Mouse (Mus musculus): ENCODE results near the gene Rps16.

DNA sequence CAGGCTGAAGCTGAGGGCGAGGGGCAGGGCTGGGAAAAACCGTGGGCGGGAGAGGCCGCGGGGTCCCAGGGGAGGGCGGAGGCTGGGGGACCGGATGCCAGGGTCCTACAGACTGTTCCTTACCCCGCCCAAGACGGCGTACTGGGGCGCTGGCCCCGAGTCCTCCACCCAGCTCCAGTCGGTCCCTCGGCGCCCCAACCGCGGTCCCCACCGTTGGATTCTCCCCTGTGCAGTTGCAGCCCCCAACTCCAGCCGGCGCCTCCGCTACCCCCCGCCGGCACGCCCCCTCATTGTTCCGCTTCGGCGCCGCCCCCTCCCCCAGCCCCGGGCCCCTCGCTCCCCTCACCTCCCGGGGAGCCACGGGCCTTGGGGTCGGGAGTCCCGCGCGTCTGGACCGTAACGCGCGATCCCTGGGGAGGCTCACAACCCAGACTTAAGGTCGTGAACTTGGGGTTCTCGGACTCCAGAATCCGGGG, 21.1 kb downstream of the Rps16 start:
- TF ChIP-seq POLR2A (IDR thresholded peaks at IDR 0.05; ENCODE audit: low read depth, low read length): peak; percentile 51; the same call in 1 of the 2 replicates
- no peak for TF ChIP-seq CTCF (IDR thresholded peaks at IDR 0.05; ENCODE audit: borderline replicate concordance, insufficient read depth, low read length)
